Mouse (Mus musculus) CD4-positive, CD25-positive, alpha-beta regulatory T cell, adult 4 months (primary cell): ENCODE measurements around the gene Tceanc. TPM values are rescaled to one million over a fixed set of nuclear protein-coding genes. Genes with fewer than 3 reads are reported as not detected.
A peak's percentile ranks its signal among the peaks of the same experiment; 100 is the strongest.

Experiments used
- ATAC-seq: one replicate; pipeline ENCODE4 v1.8.0; 2017
- polyA plus RNA-seq, 2 experiments: library from polyadenylated mRNA; unstranded; fragments of 100-300 nt; shearing (Covaris generic); gene quantifications; one replicate each; pipeline ENCODE4 v1.2.1; 2017

Tceanc gene
- polyA plus RNA-seq, 2 experiments from 2014 or later = 7.0 to 7.2 TPM

- peak; percentile 93 for ATAC-seq
Measured at GRCm38 (mm10) chrX:166479365-166479983, 38.9 kb downstream of the Tceanc start, which contains the start of gene Rab9. TSS of gene Rab9 (minus strand) at chrX:166479867.

DNA sequence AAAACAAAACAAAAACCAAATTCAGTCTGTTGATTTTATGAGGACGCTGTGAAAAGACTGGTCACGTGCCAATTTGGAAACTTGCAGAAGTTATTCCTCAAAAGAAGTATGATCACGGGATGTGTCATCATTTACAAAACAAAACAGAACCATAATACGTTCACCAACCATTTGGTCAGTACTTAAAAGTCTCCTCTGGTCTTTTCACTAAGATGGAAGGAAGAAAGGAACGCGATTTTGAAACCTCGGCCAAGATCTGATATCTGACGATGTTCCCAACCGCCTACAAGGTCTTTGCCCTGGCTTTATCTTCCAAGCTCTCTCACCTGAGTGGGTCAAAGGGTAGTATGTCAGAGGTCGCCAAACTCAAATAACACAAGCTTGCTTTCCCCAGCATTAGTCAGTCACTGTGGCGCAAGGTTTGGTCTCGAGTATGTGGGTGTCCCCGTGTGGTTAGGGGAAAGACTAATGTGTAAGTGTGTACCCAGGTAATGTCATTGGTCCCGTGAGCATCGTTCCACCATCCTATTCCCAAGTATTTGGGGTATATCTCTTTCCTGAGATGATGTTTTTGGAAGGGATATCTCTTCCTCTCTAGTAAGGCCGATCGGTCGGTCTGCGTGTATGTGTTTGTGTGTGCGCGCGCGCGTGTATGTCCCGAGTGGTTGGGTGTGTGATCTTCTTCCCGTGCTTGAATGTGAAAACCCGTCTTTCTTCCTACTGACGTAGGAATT lies 39.6 kb downstream of the Tceanc start:
- ATAC-seq = peak; percentile 40

DNA sequence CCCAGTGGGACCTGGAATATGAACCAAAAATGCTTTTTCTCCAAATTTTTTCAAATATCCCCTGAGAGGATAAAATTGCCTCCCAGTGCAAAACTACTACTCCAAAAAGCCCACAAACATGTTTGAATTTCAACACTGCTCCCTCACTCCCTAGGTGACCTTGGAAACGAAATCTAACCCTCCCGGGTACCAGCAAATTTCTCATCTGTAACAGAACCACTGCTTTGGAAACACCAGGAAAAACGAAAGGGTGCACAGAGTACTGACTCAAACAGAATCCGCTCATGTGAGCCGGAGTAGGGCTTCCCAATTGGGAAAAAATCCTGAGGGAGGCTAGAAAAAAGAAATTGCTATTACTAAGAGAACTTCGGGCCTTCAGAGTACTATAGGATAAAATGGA lies 41.0 kb downstream of the Tceanc start:
- no peak for ATAC-seq

DNA sequence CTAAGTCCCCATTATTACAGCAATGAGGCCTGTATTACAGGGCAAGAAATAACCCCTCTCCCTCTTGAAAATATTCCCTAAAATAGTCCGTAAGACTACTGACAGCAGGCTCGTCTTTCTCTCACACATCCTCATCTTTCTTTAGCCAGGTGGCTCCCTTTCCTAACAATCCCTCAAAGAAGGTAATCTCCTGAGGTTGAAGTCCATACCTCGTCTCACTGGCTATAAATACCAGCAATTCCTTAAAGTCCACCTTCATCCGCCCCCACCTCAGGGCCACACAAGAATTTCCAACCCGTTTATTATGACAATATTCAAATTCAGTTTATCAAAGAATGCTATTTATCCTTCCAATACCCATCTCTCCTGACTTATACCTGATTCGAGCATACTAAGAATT lies 45.8 kb downstream of the Tceanc start:
- ATAC-seq = no peak

DNA sequence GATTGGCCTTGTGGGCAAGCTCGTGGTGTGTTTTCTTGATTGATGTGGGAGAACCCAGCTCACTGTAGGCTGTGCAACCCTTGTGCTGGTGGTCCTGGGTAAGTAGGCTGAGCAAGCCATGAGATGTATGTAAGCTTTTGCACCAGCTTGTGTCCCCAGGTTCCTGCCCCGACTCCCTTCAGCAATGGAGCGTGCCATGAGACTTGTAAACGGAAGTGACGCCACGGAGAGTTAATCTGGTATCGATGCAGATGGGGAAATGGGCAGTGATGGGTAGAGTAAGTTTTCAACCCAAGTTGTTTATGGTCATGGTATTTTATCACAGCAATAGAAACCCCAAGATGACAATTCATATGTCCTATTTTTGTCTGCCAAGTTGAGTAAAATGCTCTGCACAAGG lies 50.0 kb downstream of the Tceanc start:
- ATAC-seq = no peak

DNA sequence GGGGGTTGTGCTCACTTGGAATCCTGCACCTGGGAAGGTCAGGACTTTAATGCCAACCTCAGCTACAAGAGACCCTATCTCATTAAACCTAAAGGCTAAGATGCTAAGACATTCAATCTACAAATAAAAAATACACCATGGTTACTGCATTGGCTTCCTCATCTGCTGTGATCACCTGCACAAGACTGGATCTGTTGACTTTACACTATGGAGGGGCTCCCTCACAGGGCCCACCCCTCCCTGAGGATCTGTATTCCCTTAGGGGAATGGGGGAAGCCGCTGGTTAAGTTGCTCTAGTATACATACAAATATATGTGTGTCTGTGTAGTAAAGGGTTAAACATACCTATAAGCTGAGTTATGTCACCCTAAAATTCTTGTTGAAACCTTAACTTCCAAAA lies 62.8 kb downstream of the Tceanc start:
- ATAC-seq = no peak

- ATAC-seq = no peak
Measured at GRCm38 (mm10) chrX:166454331-166454730, 64.0 kb downstream of the Tceanc start.

GRCm38 (mm10) chrX:166453532-166453931 lies 64.8 kb downstream of the Tceanc start:
- no peak for ATAC-seq

Other genes starting within 250 kb of the Tceanc start
- 10 to 100 TPM; 31.4 to 31.8 TPM for gene Trappc2, start 78.0 kb downstream of the Tceanc start, polyA plus RNA-seq
- 1 to 10 TPM; 6.2 TPM for gene Ofd1, start 77.9 kb downstream of the Tceanc start, polyA plus RNA-seq
- 10 to 100 TPM; 31.9 to 33.7 TPM for gene Rab9, start 38.7 kb downstream of the Tceanc start, polyA plus RNA-seq
- gene Egfl6, start 67.2 kb upstream of the Tceanc start, polyA plus RNA-seq = not detected